Mouse (Mus musculus) CH12.LX (cell line): ENCODE data around the gene Tirap. TPM values are rescaled to one million over a fixed set of nuclear protein-coding genes. Genes with fewer than 3 reads are reported as not detected.

Experiments
- DNase-seq: peaks from one replicate; pipeline ENCODE4 v3.0.0-alpha.2; 2013; ENCODE audit errors: extremely low read depth
- H3K27ac ChIP-seq: 2 replicates; pipeline ENCODE4 v1.5.1; 2012; ENCODE audit warnings: low read depth, mild to moderate bottlenecking, control low read depth, moderate library complexity; ENCODE audit not compliant: insufficient read depth
- H3K27me3 ChIP-seq: replicated peaks from 2 replicates; pipeline ENCODE3; 2012; ENCODE audit warnings: inconsistent platforms
- H3K36me3 ChIP-seq, 2 experiments: replicated peaks in 1 of 2; 2 replicates each; pipeline versions ENCODE3 to v1.6.1; 2012; ENCODE audit warnings: inconsistent platforms in 1 of 2, low read length in 1 of 2, mild to moderate bottlenecking in 1 of 2, mixed read lengths in 1 of 2, moderate library complexity in 1 of 2; ENCODE audit not compliant: control insufficient read depth in 1 of 2, insufficient read depth in 1 of 2
- H3K4me1 ChIP-seq, 2 experiments: 2 replicates each; pipeline ENCODE4 v1.6.1; 2012; ENCODE audit warnings: inconsistent platforms in 1 of 2, moderate library complexity in 1 of 2; ENCODE audit not compliant: insufficient read depth in 2 of 2, control insufficient read depth in 1 of 2
- H3K4me2 ChIP-seq: 2 replicates; pipeline ENCODE4 v1.6.1; 2012; ENCODE audit warnings: low read depth, mild to moderate bottlenecking, control low read depth; ENCODE audit not compliant: poor library complexity, insufficient read depth, severe bottlenecking
- H3K4me3 ChIP-seq, 3 experiments: fragments of 150-350 bp in 1 of 3; sonication (generic) in 1 of 3; replicated peaks in 1 of 3; 2 replicates each; pipeline versions ENCODE3 to v1.5.1; 2011 to 2012; ENCODE audit warnings: low read depth in 2 of 3, low read length in 2 of 3, mild to moderate bottlenecking in 2 of 3, moderate library complexity in 2 of 3, control low read depth in 1 of 3, improper control_type of control experiment in 1 of 3, inconsistent platforms in 1 of 3, mixed read lengths in 1 of 3; ENCODE audit not compliant: poor library complexity in 1 of 3
- H3K79me2 ChIP-seq: replicated peaks from 2 replicates; pipeline ENCODE4 v1.6.1; 2012; ENCODE audit warnings: mild to moderate bottlenecking, moderate library complexity; ENCODE audit not compliant: control insufficient read depth, poor library complexity, insufficient read depth, severe bottlenecking; ENCODE audit errors: extremely low read depth
- H3K9ac ChIP-seq: 2 replicates; pipeline ENCODE4 v1.6.1; 2012; ENCODE audit warnings: low read depth, mild to moderate bottlenecking, control low read depth, moderate library complexity; ENCODE audit not compliant: insufficient read depth
- H3K9me3 ChIP-seq: replicated peaks from 2 replicates; pipeline ENCODE3; 2012; ENCODE audit warnings: low read length, inconsistent platforms, mixed read lengths
- CHD1 ChIP-seq: IDR thresholded peaks from 2 replicates; pipeline ENCODE4 v1.6.1; 2012; ENCODE audit warnings: low read depth, low read length, improper control_type of control experiment, inconsistent platforms
- CTCF ChIP-seq, 2 experiments: IDR thresholded peaks in 1 of 2; conservative IDR thresholded peaks in 1 of 2; 2 replicates each; pipeline ENCODE4 v1.5.1; 2011 to 2012; ENCODE audit warnings: low read depth in 2 of 2, low read length in 2 of 2, improper control_type of control experiment in 1 of 2, inconsistent platforms in 1 of 2, mild to moderate bottlenecking in 1 of 2, moderate library complexity in 1 of 2
- E2F4 ChIP-seq: IDR thresholded peaks from 2 replicates; pipeline ENCODE4 v1.6.1; 2011; ENCODE audit warnings: low read depth, low read length, improper control_type of control experiment; ENCODE audit not compliant: insufficient replicate concordance
- ELF1 ChIP-seq: IDR thresholded peaks from 2 replicates; pipeline ENCODE4 v1.6.1; 2014; ENCODE audit warnings: low read depth, mild to moderate bottlenecking, inconsistent platforms, low read length, improper control_type of control experiment
- EP300 ChIP-seq: IDR thresholded peaks from 2 replicates; pipeline ENCODE4 v1.6.1; 2011; ENCODE audit warnings: low read length, improper control_type of control experiment
- ETS1 ChIP-seq: conservative IDR thresholded peaks from 2 replicates; pipeline ENCODE4 v1.6.1; 2012; ENCODE audit warnings: low read depth, mild to moderate bottlenecking, inconsistent platforms, low read length, improper control_type of control experiment, moderate library complexity
- HCFC1 ChIP-seq: IDR thresholded peaks from 2 replicates; pipeline ENCODE4 v1.6.1; 2012; ENCODE audit warnings: low read depth, mild to moderate bottlenecking, inconsistent platforms, low read length, improper control_type of control experiment
- IRF4 ChIP-seq: IDR thresholded peaks from 2 replicates; pipeline ENCODE4 v1.6.1; 2014; ENCODE audit warnings: low read depth, mild to moderate bottlenecking, inconsistent platforms, low read length, improper control_type of control experiment
- JUN ChIP-seq: IDR thresholded peaks from 2 replicates; pipeline ENCODE4 v1.6.1; 2011; ENCODE audit warnings: low read depth, mild to moderate bottlenecking, low read length, improper control_type of control experiment, moderate library complexity; ENCODE audit not compliant: insufficient read depth
- JUND ChIP-seq: conservative IDR thresholded peaks from 2 replicates; pipeline ENCODE4 v1.6.1; 2011; ENCODE audit warnings: low read depth, low read length, improper control_type of control experiment
- KAT2A ChIP-seq: IDR thresholded peaks from 2 replicates; pipeline ENCODE4 v1.6.1; 2012; ENCODE audit warnings: low read length, improper control_type of control experiment, inconsistent platforms; ENCODE audit not compliant: insufficient replicate concordance
- MAFK ChIP-seq: IDR thresholded peaks from 2 replicates; pipeline ENCODE4 v1.6.1; 2011; ENCODE audit warnings: low read length, improper control_type of control experiment; ENCODE audit not compliant: insufficient replicate concordance
- MAX ChIP-seq: IDR thresholded peaks from 2 replicates; pipeline ENCODE4 v1.6.1; 2011; ENCODE audit warnings: low read length, improper control_type of control experiment
- MAZ ChIP-seq: IDR thresholded peaks from 2 replicates; pipeline ENCODE4 v1.6.1; 2012; ENCODE audit warnings: low read depth, mild to moderate bottlenecking, inconsistent platforms, low read length, improper control_type of control experiment, moderate library complexity
- MXI1 ChIP-seq: IDR thresholded peaks from 2 replicates; pipeline ENCODE4 v1.6.1; 2011; ENCODE audit warnings: mild to moderate bottlenecking, low read depth, low read length, improper control_type of control experiment
- MYC ChIP-seq: IDR thresholded peaks from 2 replicates; pipeline ENCODE4 v1.6.1; 2011; ENCODE audit warnings: low read depth, mild to moderate bottlenecking, improper control_type of control experiment, low read length
- NELFE ChIP-seq: IDR thresholded peaks from 2 replicates; pipeline ENCODE4 v1.6.1; 2011; ENCODE audit warnings: low read depth, low read length, improper control_type of control experiment
- NRF1 ChIP-seq: IDR thresholded peaks from 2 replicates; pipeline ENCODE4 v1.6.1; 2014; ENCODE audit warnings: low read depth, mild to moderate bottlenecking, inconsistent platforms, low read length, improper control_type of control experiment, moderate library complexity
- POLR2A ChIP-seq: IDR thresholded peaks from 2 replicates; pipeline ENCODE4 v1.6.1; 2011; ENCODE audit warnings: low read depth, mild to moderate bottlenecking, improper control_type of control experiment, low read length
- POLR2AphosphoS2 ChIP-seq: IDR thresholded peaks from 2 replicates; pipeline ENCODE4 v1.6.1; 2011; ENCODE audit warnings: low read depth, low read length, improper control_type of control experiment
- RAD21 ChIP-seq: IDR thresholded peaks from 2 replicates; pipeline ENCODE4 v1.6.1; 2011; ENCODE audit warnings: low read depth, mild to moderate bottlenecking, low read length, improper control_type of control experiment, moderate library complexity
- RCOR1 ChIP-seq: conservative IDR thresholded peaks from 2 replicates; pipeline ENCODE4 v1.6.1; 2012; ENCODE audit warnings: low read depth, mild to moderate bottlenecking, inconsistent platforms, low read length, improper control_type of control experiment
- SIN3A ChIP-seq: IDR thresholded peaks from 2 replicates; pipeline ENCODE4 v1.6.1; 2012; ENCODE audit warnings: low read length, improper control_type of control experiment, inconsistent platforms
- TCF12 ChIP-seq: IDR thresholded peaks from 2 replicates; pipeline ENCODE4 v1.6.1; 2014; ENCODE audit warnings: low read depth, mild to moderate bottlenecking, inconsistent platforms, low read length, improper control_type of control experiment
- USF1 ChIP-seq: IDR thresholded peaks from 2 replicates; pipeline ENCODE4 v1.6.1; 2014; ENCODE audit warnings: low read depth, mild to moderate bottlenecking, inconsistent platforms, low read length, improper control_type of control experiment
- USF2 ChIP-seq: conservative IDR thresholded peaks from 2 replicates; pipeline ENCODE4 v1.6.1; 2011; ENCODE audit warnings: low read depth, low read length, improper control_type of control experiment
- ZC3H11A ChIP-seq: IDR thresholded peaks from 2 replicates; pipeline ENCODE4 v1.6.1; 2012; ENCODE audit warnings: low read depth, mild to moderate bottlenecking, inconsistent platforms, low read length, improper control_type of control experiment
- ZMIZ1 ChIP-seq: IDR thresholded peaks from 2 replicates; pipeline ENCODE4 v1.6.1; 2012; ENCODE audit warnings: low read depth, mild to moderate bottlenecking, inconsistent platforms, low read length, improper control_type of control experiment
- dilution Hi-C: fragments of 300-500 bp; cut with MboI; formaldehyde crosslinking; loops from 2 replicates; pipeline ENCODE4 v1.14.3; 2020; ENCODE audit warnings: low sequenced_read_pairs; ENCODE audit not compliant: extremely low pct_unique_long_range_greater_than_20kb, extremely low pct_ligation_motif_present
- in situ Hi-C: fragments of 300-500 bp; cut with MboI; formaldehyde crosslinking; loops from 3 replicates; pipeline ENCODE4 v1.14.3; 2019; ENCODE audit warnings: low sequenced_read_pairs, low pct_ligation_motif_present, low pct_unique_long_range_greater_than_20kb, mixed read lengths
- polyA plus RNA-seq: library from polyadenylated mRNA; unstranded; fragments of >175 nt; gene quantifications from 2 replicates; pipeline ENCODE4 v1.2.1, GENCODE M21; 2012; ENCODE audit warnings: low read depth; ENCODE audit not compliant: insufficient read length
- total RNA-seq, 2 experiments: library from RNA; depleted of rRNA; stranded (reverse); fragments of 300-350 nt in 1 of 2; fragments of >200 nt in 1 of 2; gene quantifications; 2 replicates each; pipeline ENCODE4 v1.2.3; 2012 to 2014

Tirap gene
- total and polyA plus RNA-seq, 3 experiments = 10.5 to 18.7 (median 14.2) TPM

GRCm38 (mm10) chr9:35198945-35199771 is 933 bp downstream of the Tirap start:
- dilution Hi-C loops (no loop called here), in situ Hi-C loops (no loop called here)
- DNase-seq = peak; percentile 53
- TF ChIP-seq ELF1 (no peak), SIN3A (peak; percentile 8), HCFC1 (no peak), KAT2A (no peak), JUN (no peak), MYC (no peak), POLR2AphosphoS2 (no peak), ZMIZ1 (peak; percentile 7; the same call in 1 of the 2 replicates), JUND (0 out of 2 replicates have a peak, but pooled peaks have one; percentile 10), RCOR1 (no peak), MXI1 (no peak), NELFE (no peak), CHD1 (0 out of 2 replicates have a peak, but pooled peaks have one; percentile 36), IRF4 (0 out of 2 replicates have a peak, but pooled peaks have one; percentile 11), MAFK (no peak), EP300 (peak; percentile 53; the same call in 1 of the 2 replicates), POLR2A (no peak)
- Histone ChIP-seq H3K4me3 (peak overlapping the region; percentile 70 to 86 (median 77)), H3K4me1 (peaks cover 0 to 43% of the 10 kb centered on the region in 2 experiments; a peak in 2 of 4 replicates), H3K79me2 (peaks cover 20% of the 10 kb centered on the region), H3K9me3 (no peaks in the 10 kb centered on the region), H3K27me3 (no peaks in the 10 kb centered on the region), H3K36me3 (peaks cover 0 to 30% of the 10 kb centered on the region in 2 experiments), H3K9ac (peak overlapping the region; percentile 83), H3K4me2 (peak overlapping the region; percentile 35), H3K27ac (peak overlapping the region; percentile 82)

GRCm38 (mm10) chr9:35198351-35198750 is 1.7 kb downstream of the Tirap start:
- Histone ChIP-seq H3K9me3 (no peaks in the 10 kb centered on the region), H3K27ac (peak overlapping the region; percentile 82), H3K36me3 (peaks cover under 1 to 28% of the 10 kb centered on the region in 2 experiments), H3K9ac (peak overlapping the region; percentile 83), H3K79me2 (peaks cover 22% of the 10 kb centered on the region), H3K4me2 (peak overlapping the region; percentile 35), H3K4me1 (peaks cover 0 to 42% of the 10 kb centered on the region in 2 experiments; a peak in 2 of 4 replicates), H3K27me3 (no peaks in the 10 kb centered on the region), H3K4me3 (peak overlapping the region; percentile 70 to 86 (median 77))
- peak; percentile 80 for DNase-seq
- in situ Hi-C loops (no loop called here), dilution Hi-C loops (no loop called here)
- TF ChIP-seq RAD21 = no peak; the same call in 1 of the 2 replicates
- no peak for TF ChIP-seq E2F4
- peak; percentile 95 for TF ChIP-seq MAFK
- 0 out of 2 replicates have a peak, but pooled peaks have one; percentile 24 for TF ChIP-seq MAX
- TF ChIP-seq ETS1 = peak; percentile 61; the same call in 1 of the 2 replicates
- TF ChIP-seq TCF12 = peak; percentile 64
- peak; percentile 64 for TF ChIP-seq POLR2A
- no peak for TF ChIP-seq CHD1
- no peak for TF ChIP-seq KAT2A
- no peak for TF ChIP-seq RCOR1
- no peak; the same call in 1 of the 2 replicates for TF ChIP-seq ZMIZ1
- TF ChIP-seq JUN = peak; percentile 51; the same call in 1 of the 2 replicates
- TF ChIP-seq NRF1 = no peak
- TF ChIP-seq USF1 = no peak
- TF ChIP-seq CTCF (conservative IDR thresholded peaks at IDR 0.05 in 1 of 2, IDR thresholded peaks at IDR 0.05 in 1 of 2; ENCODE audit: low read depth in 2 of 2, low read length in 2 of 2) = no peak
- TF ChIP-seq USF2 = no peak
- TF ChIP-seq NELFE = peak; percentile 39; the same call in 1 of the 2 replicates
- TF ChIP-seq MAZ = no peak
- no peak; the same call in 1 of the 2 replicates for TF ChIP-seq MXI1
- TF ChIP-seq SIN3A = peak; percentile 60; the same call in 1 of the 2 replicates
- TF ChIP-seq ZC3H11A = no peak
